Mouse (Mus musculus) intestine, embryonic 16.5 days (tissue): Measurements from ENCODE around the gene Ckap5. TPM values are rescaled to one million over a fixed set of nuclear protein-coding genes. Genes with fewer than 3 reads are reported as not detected.

Source experiments
- polyA plus RNA-seq: library from polyadenylated mRNA; unstranded; fragments of >200 nt; fragmentation: Nextera tagmentation; extraction: Ambion mirVana; gene quantifications from 2 replicates; pipeline ENCODE4 v1.2.1, GENCODE M21; 2015

Gene Ckap5
- polyA plus RNA-seq, 1 experiment from 2014 or later, result 48.2 TPM

Other genes with a start within 250 kb of the Ckap5 start
- 34.6 and 36.0 TPM in 2 replicates for gene 1110051M20Rik, start 82.1 kb upstream of the Ckap5 start, polyA plus RNA-seq
- 8.2 and 8.3 TPM in 2 replicates for gene Lrp4, start 69.3 kb upstream of the Ckap5 start, polyA plus RNA-seq
- 3.7 and 8.7 TPM in 2 replicates for gene F2, start 109.7 kb downstream of the Ckap5 start, polyA plus RNA-seq
- gene Zfp408, start 123.0 kb downstream of the Ckap5 start, polyA plus RNA-seq, result 7.9 and 9.2 TPM in 2 replicates
- gene Arhgap1, start 123.1 kb downstream of the Ckap5 start, polyA plus RNA-seq, result 157 and 173 TPM in 2 replicates
- gene Atg13, start 183.8 kb downstream of the Ckap5 start, polyA plus RNA-seq, result 22.9 and 25.8 TPM in 2 replicates
- gene Harbi1, start 184.1 kb downstream of the Ckap5 start, polyA plus RNA-seq, result 14.8 and 17.1 TPM in 2 replicates
- 11.8 and 12.8 TPM in 2 replicates for gene Ambra1, start 203.4 kb downstream of the Ckap5 start, polyA plus RNA-seq